Mouse (Mus musculus) midbrain, postnatal 0 days (tissue): Measurements from ENCODE around the gene Pias1. TPM values are rescaled to one million over a fixed set of nuclear protein-coding genes. Genes with fewer than 3 reads are reported as not detected.
"Not testable (repeated sequence)": the region's sequence is repeated elsewhere in the genome, so short reads cannot be mapped to it uniquely, and the experiment has no call there.

ENCODE experiments used
- ATAC-seq: fragments of 200-750 bp; cut with Nextera tagmentation; 2 replicates; pipeline ENCODE4 v1.8.0; 2017; ENCODE audit warnings: moderate number of reproducible peaks, mild to moderate bottlenecking, moderate TSS enrichment, moderate library complexity; ENCODE audit not compliant: low FRiP score
- DNase-seq: peaks from one replicate; pipeline ENCODE4 v3.0.0-alpha.2; 2015; ENCODE audit warnings: low spot score
- H3K27ac ChIP-seq: fragments of 300-500 bp; sonication (generic); 2 replicates; pipeline ENCODE4 v1.5.1; 2014; ENCODE audit warnings: low read depth, mild to moderate bottlenecking, low read length, mixed read lengths
- H3K27me3 ChIP-seq: fragments of 300-500 bp; sonication (generic); 2 replicates; pipeline ENCODE4 v1.6.1; 2014; ENCODE audit warnings: low read length, control low read depth, mixed read lengths; ENCODE audit not compliant: insufficient read depth
- H3K36me3 ChIP-seq: fragments of 300-500 bp; sonication (generic); 2 replicates; pipeline ENCODE4 v1.6.1; 2014; ENCODE audit warnings: low read length, control low read depth, mixed read lengths; ENCODE audit not compliant: insufficient read depth
- H3K4me1 ChIP-seq: fragments of 300-500 bp; sonication (generic); 2 replicates; pipeline ENCODE4 v1.6.1; 2014; ENCODE audit warnings: mild to moderate bottlenecking, control low read depth, antibody characterized with exemption, low read length, mixed read lengths; ENCODE audit not compliant: insufficient read depth
- H3K4me2 ChIP-seq: fragments of 300-500 bp; sonication (generic); 2 replicates; pipeline ENCODE4 v1.6.1; 2014; ENCODE audit warnings: low read depth, mild to moderate bottlenecking, low read length, mixed read lengths; ENCODE audit not compliant: poor library complexity, severe bottlenecking
- H3K4me3 ChIP-seq: fragments of 300-500 bp; sonication (generic); 2 replicates; pipeline ENCODE4 v1.5.1; 2014; ENCODE audit warnings: low read depth, mild to moderate bottlenecking, low read length, moderate library complexity
- H3K9ac ChIP-seq: fragments of 300-500 bp; sonication (generic); replicated peaks from 2 replicates; pipeline ENCODE4 v1.6.1; 2014; ENCODE audit warnings: mild to moderate bottlenecking, low read length, moderate library complexity, mixed read lengths; ENCODE audit not compliant: poor library complexity, severe bottlenecking
- H3K9me3 ChIP-seq: fragments of 300-500 bp; sonication (generic); 2 replicates; pipeline ENCODE4 v1.6.1; 2016; ENCODE audit warnings: low read length, control low read depth
- CTCF ChIP-seq: IDR thresholded peaks from 2 replicates; pipeline ENCODE4 v1.5.1; 2016; ENCODE audit warnings: antibody characterized with exemption, mild to moderate bottlenecking
- WGBS: fragments of 180-500 bp; shearing (Covaris S2); extraction: QIAGEN DNeasy Blood & Tissue Kit; methylation state at CpG from one replicate; pipeline ENCODE4 v1.1.7; 2014; 5-methylcytosine and 5-hydroxymethylcytosine counted together
- polyA plus RNA-seq: library from polyadenylated mRNA; unstranded; fragments of >200 nt; fragmentation: Nextera tagmentation; extraction: Ambion mirVana; gene quantifications from 2 replicates; pipeline ENCODE4 v1.2.1, GENCODE M21; 2015
- total RNA-seq: library from RNA; depleted of rRNA; stranded (reverse); fragments of >200 nt; gene quantifications from 2 replicates; pipeline ENCODE4 v1.2.3, GENCODE M21; 2014

The Pias1 gene
- total and polyA plus RNA-seq, 2 experiments from 2014 or later, result 38.5 to 50.5 TPM

DNA sequence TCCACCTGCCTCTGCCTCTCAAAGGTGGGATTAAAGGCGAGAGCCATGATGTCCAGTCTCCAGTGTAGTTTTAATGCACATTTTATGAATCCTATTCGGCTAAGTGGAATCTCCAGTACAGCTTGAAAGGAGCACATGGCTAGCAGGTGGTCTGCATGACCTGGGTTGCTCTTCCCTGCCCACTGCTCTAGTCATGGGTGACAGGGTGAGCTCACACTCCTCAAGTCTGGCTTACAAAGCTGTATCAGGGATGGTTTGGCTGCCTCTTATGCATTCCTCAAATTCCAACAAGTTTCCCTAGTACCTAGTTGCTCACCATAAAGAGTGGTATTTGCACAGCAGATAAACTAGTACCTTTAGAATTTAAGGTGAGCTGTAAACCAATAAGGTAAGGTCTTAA lies 109.9 kb downstream of the Pias1 start:
- H3K9ac ChIP-seq, result no peak overlapping the region
- H3K36me3 ChIP-seq, result peaks cover 19% of the 10 kb centered on the region
- H3K4me3 ChIP-seq, result no peak overlapping the region
- no peak for ATAC-seq
- no peak for DNase-seq
- H3K9me3 ChIP-seq, result no peaks in the 10 kb centered on the region
- 88% methylated on average over 2 of the region's 2 CpGs for WGBS
- no peak overlapping the region for H3K4me2 ChIP-seq
- H3K27me3 ChIP-seq, result no peaks in the 10 kb centered on the region
- H3K4me1 ChIP-seq, result no peaks in the 10 kb centered on the region
- H3K27ac ChIP-seq, result no peak overlapping the region
- TF ChIP-seq CTCF, result no peak

DNA sequence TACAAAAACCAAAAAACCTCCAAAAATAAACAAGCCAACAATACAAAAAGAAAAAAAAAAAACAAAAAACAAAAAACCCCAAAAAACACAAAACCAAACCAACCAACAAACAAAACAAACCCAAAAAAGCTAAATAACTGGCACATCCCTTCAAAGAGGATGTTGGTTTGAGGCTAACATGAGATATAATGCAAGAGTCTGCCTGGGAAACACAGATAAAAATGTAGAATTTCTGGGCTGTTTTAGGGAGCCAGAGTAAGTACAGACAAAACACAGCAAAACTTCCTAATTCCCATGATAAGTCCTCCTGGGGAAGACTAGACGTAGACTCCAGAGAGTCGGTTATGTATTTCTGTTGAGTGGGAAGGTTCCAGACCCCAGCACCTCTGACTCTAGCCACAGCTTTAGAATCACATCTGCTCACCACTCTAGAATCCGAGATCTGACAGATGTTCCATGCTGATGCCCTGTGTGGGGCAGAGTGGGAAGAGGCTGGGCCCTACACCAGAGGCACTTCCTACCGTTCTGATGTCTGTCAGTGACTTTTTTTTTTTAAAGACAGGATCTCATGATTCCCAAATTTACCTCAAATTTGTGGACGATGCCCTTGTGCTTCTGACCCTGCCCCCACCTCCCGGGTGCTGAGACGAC lies 110.6 kb downstream of the Pias1 start:
- ATAC-seq, result no peak
- Histone ChIP-seq H3K4me2 (no peak overlapping the region), H3K27ac (no peak overlapping the region), H3K27me3 (no peaks in the 10 kb centered on the region), H3K9ac (no peak overlapping the region), H3K4me1 (no peaks in the 10 kb centered on the region), H3K9me3 (no peaks in the 10 kb centered on the region), H3K4me3 (no peak overlapping the region), H3K36me3 (peaks cover 14% of the 10 kb centered on the region)
- DNase-seq, result no peak
- no peak for TF ChIP-seq CTCF
- WGBS, result 90% methylated on average over 7 of the region's 7 CpGs

DNA sequence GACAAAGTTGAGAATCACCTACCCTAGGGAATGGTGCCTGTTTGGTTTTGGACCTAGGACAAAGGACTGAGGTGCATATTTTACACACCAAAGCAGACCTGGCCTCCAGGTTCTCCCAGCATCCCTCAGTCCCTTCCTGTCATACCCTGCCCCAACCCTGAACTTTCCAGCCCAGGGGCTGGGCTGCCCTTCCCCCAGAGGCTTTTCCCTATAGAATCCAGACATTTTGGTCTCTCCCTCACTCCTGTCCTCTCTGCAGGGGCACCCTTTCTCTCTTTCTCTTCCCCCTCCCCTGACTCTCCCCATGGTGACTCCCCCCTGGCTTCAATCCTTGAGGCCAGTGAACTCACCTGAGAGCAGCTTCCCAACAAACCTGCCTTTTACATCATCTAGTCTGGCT lies 117.0 kb downstream of the Pias1 start:
- no peak for TF ChIP-seq CTCF
- H3K4me3 ChIP-seq, result no peak overlapping the region
- no peak overlapping the region for H3K27ac ChIP-seq
- ATAC-seq (no peak), DNase-seq (no peak)
- no peaks in the 10 kb centered on the region for H3K36me3 ChIP-seq
- no peaks in the 10 kb centered on the region for H3K4me1 ChIP-seq
- no peaks in the 10 kb centered on the region for H3K27me3 ChIP-seq
- no peak overlapping the region for H3K9ac ChIP-seq
- H3K4me2 ChIP-seq, result no peak overlapping the region
- H3K9me3 ChIP-seq, result no peaks in the 10 kb centered on the region

DNA sequence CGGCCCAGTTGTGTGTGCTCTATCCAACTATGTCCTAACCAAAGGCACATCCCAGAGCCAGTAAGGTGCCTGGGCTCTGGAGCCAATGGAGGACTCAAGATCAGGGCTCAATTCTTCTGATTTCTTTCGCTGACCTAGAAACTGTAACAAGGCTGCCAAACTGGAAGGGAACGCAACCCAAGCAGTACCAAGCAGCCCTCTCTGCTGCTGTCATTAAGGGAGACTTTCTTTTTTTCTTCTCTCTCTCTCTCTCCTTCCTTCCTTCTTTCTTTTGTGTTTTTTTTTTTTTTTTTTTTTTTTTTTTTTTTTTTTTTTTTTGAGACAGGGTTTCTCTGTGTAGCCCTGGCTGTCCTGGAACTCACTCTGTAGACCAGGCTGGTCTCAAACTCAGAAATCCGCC lies 118.5 kb downstream of the Pias1 start:
- not testable (repeated sequence) for H3K9ac ChIP-seq, H3K9me3 ChIP-seq, ATAC-seq, H3K4me2 ChIP-seq, H3K27me3 ChIP-seq, H3K4me3 ChIP-seq, DNase-seq, H3K36me3 ChIP-seq, H3K27ac ChIP-seq, H3K4me1 ChIP-seq
- WGBS, result 95% methylated on average over 4 of the region's 4 CpGs

DNA sequence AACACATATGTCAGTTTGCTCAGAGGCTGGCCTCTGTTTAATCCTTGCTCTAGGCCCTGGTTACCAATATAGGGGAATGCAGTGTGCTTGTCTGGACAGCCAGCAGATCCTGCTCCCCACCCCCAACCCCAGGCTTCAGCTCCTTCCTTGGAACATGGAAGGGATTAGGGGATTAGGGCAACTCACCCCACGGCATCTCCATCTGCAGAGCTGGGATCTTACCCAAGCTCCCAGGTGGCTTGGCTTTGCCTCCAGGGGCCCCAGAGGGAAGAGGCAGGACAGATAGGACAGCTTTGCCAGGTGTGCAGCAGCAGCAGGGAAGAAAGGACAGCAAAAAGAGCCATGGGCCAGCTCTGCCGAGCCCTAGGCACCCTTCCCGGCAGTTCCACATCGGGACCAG lies 126.9 kb downstream of the Pias1 start:
- no peaks in the 10 kb centered on the region for H3K27me3 ChIP-seq
- H3K4me2 ChIP-seq, result no peak overlapping the region
- ATAC-seq (no peak), DNase-seq (no peak)
- TF ChIP-seq CTCF, result no peak
- no peak overlapping the region for H3K9ac ChIP-seq
- H3K36me3 ChIP-seq, result no peaks in the 10 kb centered on the region
- no peak overlapping the region for H3K27ac ChIP-seq
- 44% methylated on average over 4 of the region's 4 CpGs for WGBS
- H3K4me1 ChIP-seq, result no peaks in the 10 kb centered on the region
- no peak overlapping the region for H3K4me3 ChIP-seq
- H3K9me3 ChIP-seq, result no peaks in the 10 kb centered on the region

DNA sequence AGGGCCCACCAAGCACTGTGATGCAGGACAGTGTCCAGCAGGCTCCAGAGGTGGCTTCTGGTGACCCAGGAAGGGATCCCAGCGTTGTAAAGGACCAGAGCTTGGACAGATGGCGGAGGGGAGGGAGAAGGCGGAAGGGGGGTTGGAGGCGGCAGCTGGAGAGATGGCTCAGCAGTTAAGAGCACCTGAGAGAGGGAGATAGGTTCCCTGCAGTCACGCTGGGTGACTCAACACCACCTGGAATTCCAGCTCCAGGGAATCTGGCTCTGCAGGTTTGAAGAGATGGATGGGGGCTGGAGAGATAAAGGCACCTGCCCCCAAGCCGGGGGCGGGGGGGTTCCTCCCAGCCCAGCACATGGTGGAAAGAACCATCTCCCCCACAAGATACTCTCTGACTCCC lies 127.6 kb downstream of the Pias1 start:
- H3K36me3 ChIP-seq, H3K4me1 ChIP-seq, H3K4me3 ChIP-seq, ATAC-seq, DNase-seq, H3K27me3 ChIP-seq, H3K27ac ChIP-seq, H3K9ac ChIP-seq, H3K4me2 ChIP-seq, H3K9me3 ChIP-seq: not testable (repeated sequence)
- 64% methylated on average over 6 of the region's 7 CpGs for WGBS
